8 mouse cellular contexts compared by ENCODE assay signal in the genomic region with DNA sequence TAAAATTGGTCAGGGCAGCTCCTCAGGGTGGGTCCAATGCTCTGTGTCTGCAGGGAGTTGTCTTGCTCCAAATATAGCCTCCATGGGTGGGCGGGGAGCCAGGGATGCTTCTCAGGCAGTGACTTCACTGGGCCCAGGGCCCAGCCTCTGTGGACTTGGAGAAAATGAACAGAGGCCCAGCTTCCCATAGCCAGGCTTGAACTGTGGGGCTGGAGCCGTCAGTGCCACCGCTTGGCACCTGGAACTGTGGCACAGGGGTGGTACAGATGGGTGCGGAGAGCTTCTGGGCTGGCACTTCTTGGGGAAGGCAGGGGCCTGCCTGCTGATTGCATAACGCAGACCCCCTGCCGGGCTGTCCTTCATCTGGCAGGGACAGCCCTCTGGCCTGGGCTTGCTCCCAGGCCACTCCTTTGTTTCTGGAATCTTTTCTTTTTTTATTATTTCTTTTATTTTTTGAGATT.
DNase-seq lines count a peak whose midpoint lies in the region; ATAC-seq and TF ChIP-seq lines count a peak whose summit lies in the region.

No protein-coding gene starts in this region.

- peaks cover 16% of the 10 kb centered on the region for H3K4me1 ChIP-seq in intestine, embryonic 15.5 days (replicated peaks)
- peaks cover 4% of the 10 kb centered on the region for H3K4me1 ChIP-seq in neural tube, embryonic 15.5 days

- H3K36me3 ChIP-seq in intestine, embryonic 15.5 days, result no peaks in the 10 kb centered on the region
- H3K36me3 ChIP-seq in myocyte (ENCODE audit: control insufficient read depth, insufficient read depth), result no peaks in the 10 kb centered on the region
- H3K36me3 ChIP-seq in neural tube, embryonic 15.5 days, result no peaks in the 10 kb centered on the region

- no peaks in the 10 kb centered on the region for H3K79me2 ChIP-seq in myocyte (ENCODE audit: control insufficient read depth, insufficient read depth)

- peak; percentile 69 for ATAC-seq in intestine, embryonic 15.5 days
- no peak for ATAC-seq in neural tube, embryonic 15.5 days (ENCODE audit: low FRiP score)

- no peak for TF ChIP-seq CTCF in gastrocnemius, adult 2 months (IDR thresholded peaks at IDR 0.05)

- H3K4me3 ChIP-seq in gastrocnemius, adult 2 months, result no peak overlapping the region
- H3K4me3 ChIP-seq in intestine, embryonic 15.5 days (replicated peaks), result no peak overlapping the region
- H3K4me3 ChIP-seq in myocyte, result no peak overlapping the region
- no peak overlapping the region for H3K4me3 ChIP-seq in neural tube, embryonic 15.5 days (replicated peaks)

- H3ac ChIP-seq in myocyte (ENCODE audit: control insufficient read depth, insufficient read length), result no peak overlapping the region

- TF ChIP-seq POLR2A in myocyte (IDR thresholded peaks at IDR 0.05; ENCODE audit: insufficient read length, low read depth), result peak; percentile 37

- H3K9me3 ChIP-seq in intestine, embryonic 15.5 days, result no peaks in the 10 kb centered on the region
- H3K9me3 ChIP-seq in neural tube, embryonic 15.5 days (replicated peaks), result no peaks in the 10 kb centered on the region; the same call in 1 of the 2 replicates

- no peak overlapping the region for H3K4me2 ChIP-seq in intestine, embryonic 15.5 days (replicated peaks)
- peak overlapping the region; percentile 72 for H3K4me2 ChIP-seq in myocyte (ENCODE audit: low read depth)
- no peak overlapping the region for H3K4me2 ChIP-seq in neural tube, embryonic 15.5 days

- no peak overlapping the region for H3K9ac ChIP-seq in intestine, embryonic 15.5 days
- no peak overlapping the region for H3K9ac ChIP-seq in neural tube, embryonic 15.5 days (replicated peaks)

- H3K27ac ChIP-seq in gastrocnemius, adult 2 months, result peak overlapping the region; percentile 83
- H3K27ac ChIP-seq in intestine, embryonic 15.5 days, result peak overlapping the region; percentile 51; the same call in 1 of the 2 replicates
- no peak overlapping the region for H3K27ac ChIP-seq in neural tube, embryonic 15.5 days (replicated peaks)

- 77% methylated on average over 6 of the region's 6 CpGs for WGBS in intestine, embryonic 15.5 days
- 53% methylated on average over 6 of the region's 6 CpGs for WGBS in neural tube, embryonic 15.5 days

- H3K27me3 ChIP-seq in intestine, embryonic 15.5 days (replicated peaks), result no peaks in the 10 kb centered on the region
- no peaks in the 10 kb centered on the region for H3K27me3 ChIP-seq in myocyte (ENCODE audit: control insufficient read depth, insufficient read depth, insufficient read length)
- no peaks in the 10 kb centered on the region for H3K27me3 ChIP-seq in neural tube, embryonic 15.5 days (replicated peaks)

- intact Hi-C loops in gastrocnemius, adult 2 months (cut with DNase I), result loop anchor here (5.0 kb wide), 1 partner anchor 259 kb away; no protein-coding TSS in a partner anchor

- DNase-seq in adrenal gland, adult (ENCODE audit: inconsistent age in 2 of 2, low spot score in 1 of 2), result peak; percentile 41 to 65
- no peak for DNase-seq in adrenal gland, postnatal 4 days (ENCODE audit: low spot score in 2 of 2)
- DNase-seq in MN1 (ENCODE audit: low spot score), result peak; percentile 69
- peak; percentile 95 for DNase-seq in gastrocnemius, adult 2 months
- DNase-seq in spleen, postnatal 36 days (ENCODE audit: low spot score in 2 of 2), result no peak

TF ChIP-seq in myocyte, 11 proteins besides CTCF, POLR2A, EP300 and RAD21:
- 0 out of 2 replicates have a peak, but pooled peaks have one; percentile 10 for TF ChIP-seq CEBPB (IDR thresholded peaks at IDR 0.05; ENCODE audit: insufficient read depth, poor library complexity, severe bottlenecking)
- TF ChIP-seq MYOD1 (IDR thresholded peaks at IDR 0.05; ENCODE audit: control insufficient read depth in 1 of 3, insufficient read length in 2 of 3, low read depth in 2 of 3), result peak in 1 of 3 experiments; percentile 61
- TF ChIP-seq USF1 (IDR thresholded peaks at IDR 0.05; ENCODE audit: low read depth), result no peak
- TF ChIP-seq REST (IDR thresholded peaks at IDR 0.05; ENCODE audit: insufficient read depth, insufficient read length), result no peak
- peak in 1 of 3 experiments; percentile 29 for TF ChIP-seq MYOG (IDR thresholded peaks at IDR 0.05; ENCODE audit: control insufficient read depth in 1 of 3, insufficient read depth in 1 of 3, insufficient read length in 2 of 3, low read depth in 2 of 3)
- no peak for TF ChIP-seq TCF3 (IDR thresholded peaks at IDR 0.05; ENCODE audit: insufficient read length, low read depth)
- TF ChIP-seq MAX (IDR thresholded peaks at IDR 0.05; ENCODE audit: low read depth), result no peak
- peak; percentile 38 for TF ChIP-seq SRF (IDR thresholded peaks at IDR 0.05; ENCODE audit: control insufficient read depth, insufficient read length, low read depth)
- TF ChIP-seq TCF12 (IDR thresholded peaks at IDR 0.05; ENCODE audit: insufficient read depth, poor library complexity, severe bottlenecking), result no peak
- no peak for TF ChIP-seq E2F4 (IDR thresholded peaks at IDR 0.05; ENCODE audit: insufficient read depth)
- peak; percentile 17 for TF ChIP-seq POLR2AphosphoS2 (IDR thresholded peaks at IDR 0.05; ENCODE audit: insufficient read length, low read depth)

Comparison
In these comparisons a context has a peak if more than half of its experiments do, and no peak if none do; other contexts are left out.
1. DNase-seq: peak in adrenal gland, adult (2 of 2), MN1 (single experiment) and gastrocnemius, adult 2 months (single experiment); none in adrenal gland, postnatal 4 days (0 of 2) and spleen, postnatal 36 days (0 of 2).